Mouse (Mus musculus): ENCODE data around the gene Smg6.

Gene Smg6

DNA sequence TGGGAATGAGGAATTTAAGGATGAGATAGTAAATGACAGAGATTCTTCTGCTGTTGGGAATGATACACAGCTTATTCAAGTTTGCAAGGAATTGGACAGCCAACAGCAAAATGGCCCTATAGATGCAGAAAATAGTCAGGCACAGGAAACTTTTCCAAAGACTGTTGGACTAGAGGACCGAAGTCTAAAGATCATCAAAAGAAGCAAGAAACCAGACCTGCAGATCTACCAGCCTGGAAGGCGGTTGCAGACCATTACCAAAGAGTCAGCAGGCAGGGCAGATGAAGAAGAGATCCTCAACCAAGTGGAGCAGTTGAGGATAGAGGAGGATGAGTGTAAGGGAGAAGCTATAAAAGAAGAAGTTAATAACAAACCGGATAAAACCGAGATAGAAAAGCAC, 3.5 kb downstream of the Smg6 start:
- no peak for DNase-seq (ENCODE audit: low spot score)

DNA sequence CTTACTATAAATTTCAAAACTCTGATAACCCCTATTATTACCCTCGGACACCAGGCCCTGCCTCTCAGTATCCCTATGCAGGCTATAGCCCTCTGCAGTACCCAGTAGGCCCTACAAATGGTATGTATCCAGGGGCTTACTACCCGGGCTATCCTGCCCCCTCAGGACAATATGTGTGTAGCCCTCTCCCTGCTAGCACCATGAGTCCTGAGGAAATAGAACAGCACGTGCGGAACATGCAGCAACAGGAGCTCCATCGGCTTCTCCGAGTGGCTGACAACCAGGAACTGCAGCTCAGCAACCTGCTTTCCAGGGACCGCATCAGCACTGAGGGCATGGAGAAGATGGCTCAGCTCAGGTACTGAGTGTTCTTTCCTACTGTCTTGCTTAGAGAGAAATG, 4.8 kb downstream of the Smg6 start:
- no peak for DNase-seq (ENCODE audit: low spot score)

DNA sequence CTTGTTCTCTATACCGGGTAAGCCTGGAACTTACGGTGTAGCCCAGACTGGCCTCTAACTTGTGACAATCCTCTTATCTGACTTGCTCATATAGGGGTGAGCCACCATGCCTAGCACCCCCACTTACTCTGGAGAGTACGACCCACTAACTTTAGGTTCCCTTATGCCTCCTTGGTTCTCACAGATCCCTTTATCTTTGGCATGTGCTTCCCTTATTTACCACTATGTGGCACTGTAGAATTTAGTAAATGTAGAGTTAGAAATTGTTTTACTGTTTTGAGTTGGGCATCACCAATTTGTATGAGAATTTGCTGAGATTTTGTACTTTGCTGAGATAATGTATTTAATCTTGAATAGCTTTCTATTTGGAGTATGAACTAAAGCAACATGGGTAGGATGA, 20.7 kb downstream of the Smg6 start:
- peak; percentile 52 for DNase-seq (ENCODE audit: low spot score)

DNA sequence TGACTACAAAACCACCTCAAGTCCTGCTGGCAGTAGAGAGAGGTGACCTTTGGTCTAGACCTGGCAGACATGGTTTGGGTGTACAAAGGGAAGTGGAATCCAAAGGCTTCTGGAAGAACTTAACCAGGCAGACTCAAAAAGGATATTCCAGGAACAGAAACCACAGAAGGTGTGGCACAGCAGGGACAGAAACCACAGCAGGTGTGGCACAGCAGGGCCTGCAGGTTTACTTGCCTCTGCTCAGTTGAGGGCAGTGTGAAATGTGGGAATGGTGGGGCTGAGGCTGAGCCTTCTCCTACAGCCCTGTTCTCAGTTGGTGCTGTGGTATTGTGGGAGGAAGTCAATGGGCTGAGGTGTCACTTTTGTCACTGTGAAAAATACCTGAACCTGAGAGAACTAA, 29.3 kb downstream of the Smg6 start:
- no peak for DNase-seq (ENCODE audit: low spot score)

DNA sequence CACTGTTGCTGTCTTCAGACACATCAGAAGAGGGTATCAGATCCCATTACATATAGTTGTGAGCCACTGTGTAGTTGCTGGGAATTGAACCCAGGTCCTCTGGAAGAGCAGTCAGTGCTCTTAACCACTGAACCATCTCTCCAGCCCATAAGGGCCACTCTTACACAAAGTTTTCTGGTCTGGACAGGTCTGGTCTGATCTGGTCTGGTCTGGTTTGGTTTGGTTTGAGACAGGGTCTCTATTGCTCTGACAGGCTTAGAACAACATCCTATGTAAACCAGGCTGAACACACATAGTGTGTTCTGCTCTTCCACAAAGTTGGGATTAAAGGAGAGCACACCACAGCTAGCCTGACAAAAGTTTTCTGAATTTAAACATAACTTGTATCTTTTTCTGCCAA, 30.4 kb downstream of the Smg6 start:
- DNase-seq (ENCODE audit: low spot score), result no peak

DNA sequence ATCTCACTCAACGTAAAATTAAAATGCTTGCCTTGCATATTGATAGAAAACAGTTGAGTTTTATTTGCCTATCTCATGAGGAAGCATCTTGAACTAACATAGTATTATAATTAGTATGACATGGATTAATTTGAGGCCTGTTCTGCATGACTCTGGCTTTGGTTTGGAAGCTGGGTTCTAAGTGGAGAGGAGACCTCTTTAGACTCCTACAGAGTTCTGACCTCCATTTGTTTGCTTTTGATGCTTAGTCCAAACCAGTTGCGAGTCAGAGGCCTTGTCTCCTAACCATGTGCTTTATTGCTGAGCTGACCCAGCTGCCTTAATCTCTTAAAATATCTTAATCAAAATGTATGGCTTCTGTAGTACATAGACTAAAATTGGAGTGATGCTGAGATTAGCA, 32.0 kb downstream of the Smg6 start:
- no peak for DNase-seq (ENCODE audit: low spot score)

DNA sequence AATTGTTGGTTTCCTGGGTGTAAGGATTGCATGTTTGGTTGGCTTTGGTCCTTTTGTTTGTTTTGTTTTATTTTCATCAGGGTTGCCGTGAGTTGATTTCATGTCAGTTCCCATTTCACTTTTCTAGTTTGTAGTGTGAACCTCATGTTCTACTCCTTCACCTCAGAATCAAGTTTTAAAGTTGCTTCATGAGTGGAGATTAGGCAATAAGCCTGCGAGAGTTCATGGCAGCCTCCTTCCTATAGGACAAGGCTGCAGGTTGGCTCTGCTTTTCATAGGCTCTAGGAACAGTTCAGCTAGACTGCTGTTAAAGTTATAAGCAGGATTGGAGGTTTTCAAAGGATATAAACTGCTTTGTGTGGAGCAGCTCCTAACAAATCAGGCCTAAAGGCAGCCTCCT, 33.9 kb downstream of the Smg6 start:
- DNase-seq (ENCODE audit: low spot score), result no peak

DNA sequence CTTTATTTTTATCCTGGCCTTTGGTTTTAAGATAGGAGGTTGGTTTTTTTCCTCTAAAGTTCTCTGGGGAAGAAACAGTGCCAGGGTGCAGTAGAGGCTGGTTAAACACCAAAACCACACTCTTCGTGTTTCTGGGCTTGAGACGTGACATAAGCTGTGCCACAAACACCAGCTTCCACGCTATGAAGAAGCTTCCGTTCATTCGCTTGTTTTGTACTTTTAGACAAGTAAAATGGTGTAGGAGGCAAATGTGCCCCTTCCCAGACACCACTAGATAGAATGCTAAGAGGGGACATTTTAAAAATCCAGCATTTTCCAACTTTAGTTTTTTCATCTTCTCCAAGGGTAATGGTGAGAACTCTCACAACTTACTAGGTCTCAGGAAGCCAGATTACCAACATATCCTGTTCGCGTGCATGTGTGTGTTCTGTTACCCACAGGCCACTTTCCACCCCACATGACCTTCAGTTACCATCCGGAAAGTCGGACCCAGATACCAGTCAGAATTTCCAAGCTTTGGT, 34.5 kb downstream of the Smg6 start:
- no peak for DNase-seq (ENCODE audit: low spot score)

DNA sequence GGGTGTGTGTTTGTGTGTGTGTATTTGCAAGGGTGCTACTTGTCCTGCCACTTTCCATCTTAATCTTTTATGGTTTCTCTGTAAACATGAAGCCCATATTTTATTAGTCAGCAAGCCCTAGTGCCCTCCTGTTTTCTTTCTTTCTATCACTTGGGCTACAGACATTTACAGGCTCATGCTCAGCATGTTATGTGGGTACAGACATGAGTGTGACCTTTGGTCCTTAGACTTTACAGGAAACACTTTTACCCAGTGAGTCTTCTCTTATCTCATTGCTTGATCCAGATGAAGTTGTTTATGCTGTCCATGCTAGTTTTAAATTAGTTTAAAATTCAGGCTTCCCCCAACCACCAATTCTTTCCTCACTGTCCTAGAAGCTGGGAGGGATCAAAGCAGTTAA, 36.3 kb downstream of the Smg6 start:
- no peak for DNase-seq (ENCODE audit: low spot score)

DNA sequence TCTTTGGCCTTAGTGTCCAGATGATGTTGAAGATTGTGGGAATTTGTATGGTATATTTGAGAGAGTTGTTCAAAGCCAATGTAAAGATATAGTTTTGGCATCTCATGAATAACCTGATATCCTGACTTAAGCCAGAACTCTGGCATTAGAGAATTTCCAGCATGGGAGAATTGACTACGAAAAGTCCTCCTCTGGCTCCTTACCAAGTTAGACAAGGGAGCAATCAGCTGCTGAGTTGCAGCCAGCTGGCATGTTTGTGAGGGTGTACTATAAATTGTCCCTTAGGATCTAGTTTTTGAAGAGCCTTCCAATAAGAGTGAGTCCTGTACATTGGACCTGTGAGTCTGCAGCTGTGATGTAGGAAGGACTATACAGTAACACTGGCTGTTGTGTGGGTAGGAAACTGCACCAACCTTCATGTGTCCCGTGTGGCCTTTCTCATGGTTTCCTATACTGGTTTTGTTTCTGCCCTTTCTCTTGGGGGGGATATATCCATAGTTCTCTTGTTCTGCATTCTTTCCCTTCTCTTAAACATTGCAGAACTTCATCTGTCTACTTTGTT, 37.3 kb downstream of the Smg6 start:
- DNase-seq (ENCODE audit: low spot score), result no peak

DNA sequence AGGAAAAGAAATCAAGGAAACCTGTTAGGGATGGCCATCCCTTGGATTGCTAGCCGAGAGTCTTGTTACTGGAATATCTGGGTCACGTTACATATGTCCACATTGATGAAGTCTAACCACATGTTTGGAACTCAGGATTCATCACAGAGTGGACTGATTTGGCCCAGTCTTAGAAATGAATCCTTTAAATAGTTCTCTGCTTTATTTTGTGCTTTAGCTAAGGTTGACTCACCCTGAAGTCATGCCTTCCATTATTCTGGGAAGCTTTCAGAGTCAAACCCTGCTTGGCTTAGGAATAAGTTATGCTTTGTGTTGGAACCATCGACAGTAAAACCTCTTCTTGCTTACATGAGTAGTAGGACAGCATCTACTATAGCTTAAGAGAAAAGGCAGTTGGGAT, 39.9 kb downstream of the Smg6 start:
- DNase-seq (ENCODE audit: low spot score), result no peak

DNA sequence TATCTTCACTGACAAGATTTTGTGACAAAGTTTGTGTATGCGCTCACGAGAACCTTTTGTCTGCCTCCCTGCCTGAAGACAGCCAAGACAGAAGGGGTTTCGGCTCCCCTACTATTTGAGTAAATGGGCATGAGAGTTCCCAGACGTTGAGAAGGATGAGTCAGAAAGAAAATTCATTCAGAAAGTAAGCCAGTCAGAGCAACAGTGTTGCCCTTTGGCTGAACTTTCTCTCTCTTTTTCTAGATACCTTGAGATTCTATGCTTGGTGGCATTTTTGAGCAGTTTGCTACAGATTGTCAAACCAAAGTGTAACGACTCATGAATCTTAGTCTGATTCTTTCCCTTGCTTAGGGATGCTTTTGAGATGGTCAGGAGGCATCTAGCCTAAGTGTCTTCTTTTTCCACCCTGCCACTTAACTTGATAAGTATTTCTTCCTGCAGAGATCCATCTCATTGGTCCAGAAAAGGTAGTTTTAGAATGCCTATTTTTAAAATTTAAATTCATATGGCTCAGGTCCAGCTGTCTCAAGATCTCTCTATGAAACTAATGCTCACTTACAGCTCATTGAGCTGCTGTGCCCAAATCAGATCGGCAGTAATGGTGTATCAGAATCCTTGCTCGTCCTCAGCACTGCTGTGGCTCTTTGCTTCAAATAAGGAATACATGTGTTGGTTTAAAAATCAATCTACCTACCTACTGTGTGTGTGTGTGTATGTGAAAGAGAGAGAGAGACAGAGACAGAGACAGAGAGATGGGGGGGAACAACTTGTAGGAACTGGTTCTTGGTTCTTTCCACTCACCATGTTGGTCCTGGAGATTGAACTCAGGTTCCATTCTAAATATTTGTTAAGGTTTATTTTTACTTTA, 47.9 kb downstream of the Smg6 start:
- DNase-seq (ENCODE audit: low spot score), result no peak

DNA sequence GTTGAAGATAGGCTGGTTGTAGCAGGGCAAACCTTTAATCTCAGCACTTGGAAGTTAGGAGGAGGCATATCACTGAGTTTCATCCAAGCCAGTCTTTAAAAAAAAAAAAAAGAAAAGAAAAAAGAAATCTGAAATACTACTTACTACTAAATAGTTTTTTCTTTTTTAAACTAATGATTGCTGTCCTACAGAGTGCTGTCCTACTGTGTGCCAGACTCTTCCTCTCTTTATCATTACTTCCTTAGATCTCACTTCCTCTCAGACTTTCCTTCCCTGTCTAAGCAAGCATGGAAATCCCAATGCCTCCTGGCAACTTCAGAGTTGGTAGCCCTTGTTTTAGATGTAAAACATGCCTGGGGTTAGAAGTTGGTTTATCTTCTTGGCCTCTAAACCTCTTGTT, 49.0 kb downstream of the Smg6 start:
- DNase-seq (ENCODE audit: low spot score), result no peak

DNA sequence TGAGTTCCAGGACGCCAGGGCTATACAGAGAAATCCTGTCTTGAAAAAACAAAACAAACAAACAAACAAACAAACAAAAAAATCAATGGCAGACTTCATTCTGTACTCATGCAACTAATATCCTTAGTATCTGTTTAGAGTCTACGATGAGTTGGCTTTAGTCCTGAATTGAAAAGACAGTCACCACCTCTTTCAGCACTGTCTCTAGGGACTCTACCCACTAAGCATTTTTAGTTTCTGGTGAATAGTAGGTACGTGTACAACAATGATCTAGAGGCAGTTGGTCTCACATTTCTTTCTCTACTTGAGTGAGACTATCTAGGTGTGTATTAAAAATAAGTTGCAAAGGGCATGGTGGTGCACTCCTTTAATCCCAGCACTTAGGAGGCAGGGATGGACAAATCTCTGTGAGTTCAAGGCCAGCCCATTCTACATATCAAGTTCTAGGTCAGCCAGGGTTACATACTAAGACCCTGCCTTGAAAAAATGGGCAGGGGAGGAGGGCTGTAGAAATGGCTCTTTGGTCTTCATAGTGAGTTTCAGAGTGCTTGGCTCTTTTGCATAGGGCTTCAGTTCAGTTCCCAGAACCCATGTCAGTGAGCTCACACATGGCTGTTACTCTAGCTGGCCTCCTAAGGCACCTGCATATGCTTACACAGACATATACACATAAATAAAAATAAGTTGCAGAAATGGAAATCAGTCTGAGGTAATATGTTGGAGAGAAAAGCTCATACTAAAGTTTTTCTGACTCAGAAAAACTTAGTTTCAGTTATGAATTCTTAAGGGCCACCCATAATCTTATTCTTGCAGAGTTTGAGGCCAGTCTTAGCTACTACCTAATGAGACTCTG, 51.4 kb downstream of the Smg6 start:
- no peak for DNase-seq (ENCODE audit: low spot score)

DNA sequence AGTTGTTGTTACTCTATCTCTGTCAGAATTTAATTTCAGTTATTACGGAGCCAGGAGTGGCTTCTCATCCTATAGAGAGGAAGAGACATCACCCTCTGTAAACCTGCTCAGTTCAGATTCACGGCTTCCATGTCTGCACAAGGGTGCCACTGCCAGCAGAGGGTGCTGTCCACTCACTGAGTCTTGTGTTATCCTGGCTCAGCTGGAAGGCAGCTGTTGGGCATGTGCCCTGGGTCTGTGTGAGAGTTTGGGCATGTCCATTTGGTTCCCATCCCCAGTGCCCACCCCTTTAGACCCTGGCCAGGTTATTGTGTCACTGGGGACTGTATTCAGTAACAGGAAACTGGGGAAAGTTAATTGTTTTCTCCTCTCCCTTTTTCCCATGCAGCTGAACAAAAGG, 55.8 kb downstream of the Smg6 start:
- peak; percentile 90 for DNase-seq (ENCODE audit: low spot score)

DNA sequence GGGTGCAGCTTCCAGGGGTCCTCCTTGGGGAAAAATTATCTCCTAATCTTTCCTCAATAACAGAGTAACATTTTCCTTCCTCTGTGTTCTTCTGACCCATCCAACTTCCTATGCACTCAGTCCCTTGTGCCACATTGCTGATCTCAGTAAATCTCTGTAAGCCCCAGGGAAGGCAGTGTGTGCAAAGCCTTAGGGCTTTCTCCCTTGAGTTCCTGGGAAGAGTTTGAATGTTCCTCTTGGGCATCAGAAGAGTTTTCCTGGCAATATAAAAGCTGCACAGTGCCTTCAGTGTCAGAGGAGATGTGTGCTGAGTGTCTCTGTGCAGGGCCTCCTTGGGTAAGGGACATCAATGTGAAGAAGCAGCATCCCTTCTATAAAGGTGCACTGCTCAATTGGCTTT, 56.6 kb downstream of the Smg6 start:
- DNase-seq (ENCODE audit: low spot score), result no peak

DNA sequence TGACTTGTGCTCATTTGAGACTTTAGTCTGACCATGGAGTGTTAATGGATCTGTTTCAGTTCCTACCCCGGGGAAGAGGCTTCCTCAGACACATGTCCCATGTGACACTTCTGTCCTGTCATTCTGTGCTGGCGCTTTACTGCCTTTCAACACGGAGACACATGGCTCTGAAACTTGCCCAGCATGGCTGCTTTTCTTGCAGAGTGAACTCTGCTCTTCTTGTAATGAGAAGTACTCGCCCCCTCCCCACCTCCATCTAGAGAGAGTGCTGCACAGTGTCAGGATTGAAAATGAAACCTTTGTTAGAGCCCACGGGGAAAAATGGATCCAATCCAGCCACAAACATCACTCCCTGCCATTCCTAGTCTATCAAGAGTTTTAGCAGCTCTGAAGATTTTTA, 62.5 kb downstream of the Smg6 start:
- peak; percentile 11 for DNase-seq (ENCODE audit: low spot score)

DNA sequence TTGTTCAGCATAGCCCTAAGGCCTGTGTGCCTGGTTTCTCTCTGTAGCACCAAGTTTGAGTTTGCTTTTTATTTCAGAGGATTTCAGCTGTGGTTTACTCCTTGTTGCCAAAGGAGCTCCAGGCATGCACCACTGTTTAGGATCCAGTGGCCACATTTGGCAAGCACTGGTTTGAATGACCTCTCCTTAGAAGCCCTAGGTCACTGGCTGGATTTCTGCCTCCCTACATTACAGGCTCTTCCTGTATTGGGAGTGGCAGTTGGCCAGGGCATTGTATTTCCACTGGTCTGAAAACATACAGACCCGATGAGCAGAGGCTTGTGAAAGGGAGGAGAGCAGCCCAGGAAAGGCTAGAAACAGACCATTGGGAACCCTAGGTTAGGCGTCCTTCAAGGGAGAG, 63.4 kb downstream of the Smg6 start:
- no peak for DNase-seq (ENCODE audit: low spot score)

DNA sequence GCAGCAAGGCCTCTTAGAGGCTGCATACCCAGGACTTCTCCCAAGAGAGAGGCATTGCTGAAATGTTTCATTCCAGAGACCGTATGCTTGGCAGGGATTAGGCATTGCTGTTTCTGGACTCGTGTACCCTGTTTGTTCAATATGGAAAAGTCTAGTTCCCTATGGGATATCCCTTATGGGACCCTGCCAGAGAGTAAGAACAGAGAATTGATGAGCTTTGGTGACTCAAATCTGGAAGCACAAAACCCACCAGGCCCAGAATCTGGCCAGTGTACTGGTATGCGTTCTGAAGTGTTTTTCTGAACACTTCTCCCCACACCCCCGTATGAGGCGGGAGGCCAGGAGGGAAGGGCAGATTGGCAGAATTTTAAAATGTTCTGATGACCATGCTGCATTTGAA, 64.9 kb downstream of the Smg6 start:
- no peak for DNase-seq (ENCODE audit: low spot score)

DNA sequence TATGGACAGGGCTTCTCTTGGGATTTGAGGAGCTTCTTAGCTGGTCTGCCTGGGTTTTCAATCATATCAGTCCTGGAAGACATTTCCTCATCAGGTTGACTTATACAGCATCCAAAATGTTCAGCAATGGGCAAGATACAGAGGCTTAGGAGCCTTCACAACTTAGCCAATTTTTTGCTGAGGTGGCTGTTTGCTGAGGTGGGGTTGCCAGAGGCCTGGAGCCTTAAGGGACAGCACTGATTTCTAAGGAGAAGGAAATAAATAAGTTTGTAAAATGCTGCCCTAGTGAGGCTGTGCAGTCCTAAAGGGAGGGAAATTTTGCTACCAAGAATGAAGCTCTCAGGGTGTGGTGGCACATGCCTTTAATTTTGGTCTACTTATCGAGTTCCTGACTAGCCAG, 65.7 kb downstream of the Smg6 start:
- DNase-seq (ENCODE audit: low spot score), result no peak

DNA sequence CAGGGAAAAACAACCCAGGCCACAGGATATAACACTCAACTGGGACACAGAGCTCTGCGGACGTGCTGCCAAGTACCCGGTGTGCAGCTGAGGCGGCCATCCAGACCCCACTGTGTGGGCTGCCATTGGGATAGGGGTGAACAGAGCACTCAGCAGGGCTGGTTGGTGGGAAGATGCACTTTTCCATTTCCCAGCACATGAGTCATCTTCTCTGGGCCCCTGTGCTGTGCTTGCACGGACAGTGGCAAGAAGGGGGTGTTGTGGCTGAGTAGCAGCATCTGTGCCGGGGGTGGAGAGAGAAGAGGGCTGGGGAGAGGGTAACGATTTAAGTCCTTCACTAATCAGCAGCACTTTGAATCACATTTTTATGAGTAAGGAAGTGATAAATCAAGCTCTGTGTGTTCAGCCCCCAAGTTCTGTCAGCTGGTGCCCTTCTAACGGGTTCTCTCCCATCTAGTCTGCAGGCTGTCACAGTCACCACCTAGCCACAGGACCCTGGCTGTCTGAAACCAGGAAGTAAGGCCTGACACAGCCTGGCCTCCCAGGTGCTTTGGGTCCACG, 66.9 kb downstream of the Smg6 start:
- DNase-seq (ENCODE audit: low spot score), result no peak

DNA sequence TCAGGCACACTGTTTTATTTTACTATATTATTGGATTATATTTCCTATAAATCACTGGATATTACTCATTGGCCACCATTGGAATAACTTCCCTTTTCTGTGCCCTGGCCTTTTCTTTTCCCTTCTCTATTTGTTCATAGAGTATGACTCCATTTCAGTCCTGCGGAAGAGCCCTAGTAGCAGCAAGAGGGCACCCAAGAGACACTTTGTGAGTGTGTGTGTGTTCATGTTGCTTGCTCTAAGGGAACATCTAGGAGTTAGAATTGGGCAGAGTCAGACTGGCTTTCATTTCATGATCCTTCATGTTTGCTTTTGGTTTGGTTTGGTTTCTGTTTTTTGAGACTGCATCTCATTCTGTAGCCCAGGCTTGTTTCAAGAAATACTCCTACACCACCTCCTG, 68.5 kb downstream of the Smg6 start:
- no peak for DNase-seq (ENCODE audit: low spot score)

DNA sequence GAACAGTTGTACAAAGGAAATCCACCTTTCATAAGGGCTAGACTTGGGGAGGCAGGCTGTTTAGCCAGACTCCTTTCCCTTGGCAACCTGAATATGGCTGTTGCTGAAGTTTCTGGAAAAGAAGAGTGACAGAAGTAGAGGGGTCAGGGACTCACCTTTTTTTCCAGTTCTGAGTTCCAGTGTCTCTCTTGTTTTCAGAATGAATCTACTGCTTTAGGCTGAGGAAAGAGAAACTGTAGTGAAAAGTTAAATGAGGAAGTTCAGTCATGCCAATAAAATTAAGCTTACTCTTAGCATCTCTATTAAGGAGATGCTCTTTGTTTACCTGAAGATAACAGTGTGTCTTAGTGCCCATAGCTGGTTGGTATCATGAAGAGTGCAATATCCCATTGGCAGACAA, 69.2 kb downstream of the Smg6 start:
- DNase-seq (ENCODE audit: low spot score), result no peak
